Mouse (Mus musculus) limb, embryonic 14.5 days (tissue): ENCODE data around the gene Wrap53. TPM values are rescaled to one million over a fixed set of nuclear protein-coding genes. Genes with fewer than 3 reads are reported as not detected.

Experiments
- ATAC-seq: fragments of 200-750 bp; cut with Nextera tagmentation; 2 replicates; pipeline ENCODE4 v1.8.0; 2017; ENCODE audit warnings: low read depth, moderate number of reproducible peaks, moderate TSS enrichment; ENCODE audit not compliant: low FRiP score
- DNase-seq: peaks from one replicate; pipeline ENCODE4 v3.0.0-alpha.2; 2015; ENCODE audit warnings: low spot score
- H3K27ac ChIP-seq: fragments of 300-500 bp; sonication (generic); replicated peaks from 2 replicates; pipeline ENCODE4 v1.5.1; 2014; ENCODE audit warnings: low read depth, mild to moderate bottlenecking, low read length, moderate library complexity, mixed read lengths
- H3K27me3 ChIP-seq: fragments of 300-500 bp; sonication (generic); 2 replicates; pipeline ENCODE4 v1.6.1; 2014; ENCODE audit warnings: low read length, mixed read lengths; ENCODE audit not compliant: control insufficient read depth, insufficient read depth
- H3K36me3 ChIP-seq: fragments of 300-500 bp; sonication (generic); 2 replicates; pipeline ENCODE4 v1.6.1; 2014; ENCODE audit warnings: mild to moderate bottlenecking, low read length, moderate library complexity, mixed read lengths; ENCODE audit not compliant: control insufficient read depth, insufficient read depth
- H3K4me1 ChIP-seq: fragments of 300-500 bp; sonication (generic); 2 replicates; pipeline ENCODE4 v1.6.1; 2014; ENCODE audit warnings: antibody characterized with exemption, low read length, mixed read lengths; ENCODE audit not compliant: control insufficient read depth, insufficient read depth
- H3K4me2 ChIP-seq: fragments of 300-500 bp; sonication (generic); replicated peaks from 2 replicates; pipeline ENCODE4 v1.6.1; 2014; ENCODE audit warnings: low read depth, mild to moderate bottlenecking, low read length, moderate library complexity; ENCODE audit not compliant: severe bottlenecking
- H3K4me3 ChIP-seq: fragments of 300-500 bp; sonication (generic); replicated peaks from 2 replicates; pipeline ENCODE4 v1.5.1; 2014; ENCODE audit warnings: low read length
- H3K9ac ChIP-seq: fragments of 300-500 bp; sonication (generic); 2 replicates; pipeline ENCODE4 v1.6.1; 2014; ENCODE audit warnings: mild to moderate bottlenecking, low read depth, low read length, moderate library complexity; ENCODE audit not compliant: severe bottlenecking
- H3K9me3 ChIP-seq: fragments of 300-500 bp; sonication (generic); 2 replicates; pipeline ENCODE4 v1.6.1; 2016; ENCODE audit warnings: low read length; ENCODE audit not compliant: control insufficient read depth
- POLR2A ChIP-seq: fragments of 200-500 bp; IDR thresholded peaks from 2 replicates; pipeline ENCODE4 v1.8.0; 2012; ENCODE audit warnings: inconsistent platforms, mild to moderate bottlenecking, moderate library complexity, borderline replicate concordance; ENCODE audit not compliant: insufficient read depth, insufficient read length; ENCODE audit errors: extremely low read depth
- WGBS: fragments of 180-500 bp; shearing (Covaris S2); extraction: QIAGEN DNeasy Blood & Tissue Kit; methylation state at CpG from one replicate; pipeline ENCODE4 v1.1.7; 2014; 5-methylcytosine and 5-hydroxymethylcytosine counted together
- polyA plus RNA-seq, 2 experiments: library from polyadenylated mRNA; depleted of rRNA in 1 of 2; stranded (reverse) in 1 of 2; unstranded in 1 of 2; fragments of >200 nt; fragmentation: Nextera tagmentation in 1 of 2; extraction: Ambion mirVana in 1 of 2; gene quantifications; 2 replicates each; pipeline versions ENCODE4 v1.2.1 to v1.2.3; 2012 to 2014

The Wrap53 gene
- polyA plus RNA-seq, 2 experiments: 19.0 to 20.6 TPM

- no peak overlapping the region for H3K4me2 ChIP-seq
- WGBS: 61% methylated on average over 8 of the region's 8 CpGs
- no peak for DNase-seq
- peaks cover 17% of the 10 kb centered on the region for H3K4me1 ChIP-seq
- no peak overlapping the region for H3K27ac ChIP-seq
- peaks cover 55% of the 10 kb centered on the region for H3K36me3 ChIP-seq
- no peaks in the 10 kb centered on the region for H3K9me3 ChIP-seq
- H3K4me3 ChIP-seq: no peak overlapping the region
- ATAC-seq: no peak
- H3K27me3 ChIP-seq: no peaks in the 10 kb centered on the region
- no peak overlapping the region for H3K9ac ChIP-seq
- no peak for TF ChIP-seq POLR2A
Measured at GRCm38 (mm10) chr11:69565131-69565530, 14.9 kb downstream of the Wrap53 start.

GRCm38 (mm10) chr11:69564391-69564790 is 15.7 kb downstream of the Wrap53 start:
- ATAC-seq (no peak), DNase-seq (no peak)
- no peak overlapping the region for H3K4me3 ChIP-seq
- H3K4me1 ChIP-seq: peaks cover 20% of the 10 kb centered on the region
- no peaks in the 10 kb centered on the region for H3K9me3 ChIP-seq
- no peak overlapping the region for H3K9ac ChIP-seq
- peaks cover 47% of the 10 kb centered on the region for H3K36me3 ChIP-seq
- no peak overlapping the region for H3K27ac ChIP-seq
- H3K27me3 ChIP-seq: no peaks in the 10 kb centered on the region
- no peak for TF ChIP-seq POLR2A
- no peak overlapping the region for H3K4me2 ChIP-seq
- WGBS: 59% methylated on average over 3 of the region's 3 CpGs

GRCm38 (mm10) chr11:69563373-69563772 is 16.7 kb downstream of the Wrap53 start:
- peak overlapping the region; percentile 20; the same call in 1 of the 2 replicates for H3K27ac ChIP-seq
- no peak overlapping the region for H3K4me2 ChIP-seq
- H3K4me3 ChIP-seq: no peak overlapping the region
- no peak overlapping the region for H3K9ac ChIP-seq
- ATAC-seq: no peak
- 43% methylated on average over 13 of the region's 13 CpGs for WGBS
- peaks cover 46% of the 10 kb centered on the region for H3K36me3 ChIP-seq
- H3K27me3 ChIP-seq: no peaks in the 10 kb centered on the region
- H3K9me3 ChIP-seq: no peaks in the 10 kb centered on the region
- no peak for DNase-seq
- TF ChIP-seq POLR2A: no peak
- H3K4me1 ChIP-seq: peaks cover 30% of the 10 kb centered on the region

- H3K36me3 ChIP-seq: peaks cover 41% of the 10 kb centered on the region
- H3K9ac ChIP-seq: 0 out of 2 replicates have a peak overlapping the region, but pooled peaks have one; percentile 76
Measured at GRCm38 (mm10) chr11:69560896-69561854, 18.9 kb downstream of the Wrap53 start.

GRCm38 (mm10) chr11:69559851-69560765 is 19.9 kb downstream of the Wrap53 start, which contains the start of gene Efnb3:
Efnb3 (minus strand) TSS chr11:69560205.
- H3K4me3 ChIP-seq: peak within 1 kb of the TSS; percentile 67
- peak within 1 kb of the TSS; percentile 76 for H3K9ac ChIP-seq
- no peaks in the 10 kb centered on the region for H3K9me3 ChIP-seq
- H3K27ac ChIP-seq: peak within 1 kb of the TSS; percentile 83
- H3K4me1 ChIP-seq: peaks cover 42% of the 10 kb centered on the region
- ATAC-seq: peak; percentile 83
- peaks cover 46% of the 10 kb centered on the region for H3K36me3 ChIP-seq
- H3K27me3 ChIP-seq: no peaks in the 10 kb centered on the region
- peak; percentile 68; the same call in 1 of the 2 replicates for TF ChIP-seq POLR2A
- DNase-seq: peak; percentile 77
- H3K4me2 ChIP-seq: peak within 1 kb of the TSS; percentile 90
- under 1% methylated on average over 41 of the region's 59 CpGs for WGBS

More at GRCm38 (mm10) chr11:69560896-69561854, 18.9 kb downstream of the Wrap53 start:
- Histone ChIP-seq H3K4me1 (peaks cover 42% of the 10 kb centered on the region), H3K4me3 (peak overlapping the region; percentile 67), H3K9me3 (no peaks in the 10 kb centered on the region), H3K27ac (peak overlapping the region; percentile 83), H3K27me3 (no peaks in the 10 kb centered on the region), H3K4me2 (peak overlapping the region; percentile 90)
- no peak for TF ChIP-seq POLR2A
- ATAC-seq: 0 out of 2 replicates have a peak, but pooled peaks have one; percentile 39
- peak; percentile 63 for DNase-seq
- 16% methylated on average over 16 of the region's 16 CpGs for WGBS
